Mouse (Mus musculus) Patski (cell line): Measurements from ENCODE around the gene Aes. TPM values are rescaled to one million over a fixed set of nuclear protein-coding genes. Genes with fewer than 3 reads are reported as not detected.

Experiments
- ATAC-seq: fragments of 100-300 bp; one replicate; pipeline ENCODE4 v1.8.0; 2021
- CTCF ChIA-PET: fragments of 350-600 bp; sonication (Branson Sonifier 250); formaldehyde crosslinking; loops from one replicate; lab custom pipeline; 2022; ENCODE audit warnings: inconsistent platforms; lab: Charles Lee
- POLR2A ChIA-PET: fragments of 350-600 bp; sonication (Branson Sonifier 250); formaldehyde crosslinking; loops from one replicate; lab custom pipeline; 2022; ENCODE audit warnings: antibody characterized with exemption, inconsistent platforms; lab: Charles Lee
- DNase-seq: peaks from one replicate; pipeline ENCODE4 v3.0.0-alpha.2; 2011; ENCODE audit warnings: low read depth, low spot score
- H3K27me3 ChIP-seq: fragments of 371-371 bp; one replicate; pipeline ENCODE4 v1.5.1; 2021
- CTCF ChIP-seq: fragments of 100-300 bp; IDR thresholded peaks from one replicate; pipeline ENCODE4 v1.5.1; 2021
- in situ Hi-C: fragments of 300-500 bp; cut with MboI; formaldehyde crosslinking; loops from 3 replicates; pipeline ENCODE4 v1.11.1; 2018; ENCODE audit warnings: low pct_unique_long_range_greater_than_20kb, mixed read lengths
- polyA plus RNA-seq: library from polyadenylated mRNA; unstranded; gene quantifications from one replicate; pipeline ENCODE4 v1.2.3, GENCODE M21; 2021

The Aes gene
- polyA plus RNA-seq, 1 experiment from 2014 or later, result 1,239 TPM

GRCm38 (mm10) chr10:81615486-81615885, 56.2 kb downstream of the Aes start:
- TF ChIP-seq CTCF, result no peak
- DNase-seq (no peak), ATAC-seq (no peak)
- ChIA-PET CTCF (no interaction called here), POLR2A (no interaction called here)
- in situ Hi-C loops, result no loop called here
- no peaks in the 10 kb centered on the region for H3K27me3 ChIP-seq

Other genes with a start within 250 kb of the Aes start
- gene Cactin, start 238.4 kb upstream of the Aes start, polyA plus RNA-seq, result 34.5 TPM
- not detected for gene Tbxa2r, start 230.8 kb upstream of the Aes start, polyA plus RNA-seq
- gene Gipc3, start 216.2 kb upstream of the Aes start, polyA plus RNA-seq, result 0.46 TPM
- 118 TPM for gene Hmg20b, start 209.0 kb upstream of the Aes start, polyA plus RNA-seq
- gene Mfsd12, start 202.0 kb upstream of the Aes start, polyA plus RNA-seq, result 23.9 TPM
- gene 4930404N11Rik, start 193.7 kb upstream of the Aes start, polyA plus RNA-seq, result 2.7 TPM
- gene Fzr1, start 181.0 kb upstream of the Aes start, polyA plus RNA-seq, result 62.1 TPM
- 83.4 TPM for gene Dohh, start 175.1 kb upstream of the Aes start, polyA plus RNA-seq
- 2.4 TPM for gene Gm48551, start 175.0 kb upstream of the Aes start, polyA plus RNA-seq
- gene Gm48552, start 170.5 kb upstream of the Aes start, polyA plus RNA-seq, result 0.76 TPM
- 0.18 TPM for gene Smim24, start 166.4 kb upstream of the Aes start, polyA plus RNA-seq
- gene Nfic, start 103.9 kb upstream of the Aes start, polyA plus RNA-seq, result 41.8 TPM
- gene Celf5, start 76.8 kb upstream of the Aes start, polyA plus RNA-seq, result 0.99 TPM
- gene Ncln, start 63.1 kb upstream of the Aes start, polyA plus RNA-seq, result 104 TPM
- gene S1pr4, start 59.4 kb upstream of the Aes start, polyA plus RNA-seq, result 0.03 TPM
- gene Gna15, start 35.3 kb upstream of the Aes start, polyA plus RNA-seq, result not detected
- 76.2 TPM for gene Gna11, start 14.3 kb upstream of the Aes start, polyA plus RNA-seq
- 46.4 TPM for gene Tle2, start 15.1 kb downstream of the Aes start, polyA plus RNA-seq
- 7.5 TPM for gene Tle6, start 41.6 kb downstream of the Aes start, polyA plus RNA-seq
- gene BC025920, start 46.8 kb downstream of the Aes start, polyA plus RNA-seq, result 1.1 TPM
- 21.7 TPM for gene Sirt6, start 68.3 kb downstream of the Aes start, polyA plus RNA-seq
- 21.5 TPM for gene Ankrd24, start 69.1 kb downstream of the Aes start, polyA plus RNA-seq
- gene Gm10778, start 89.6 kb downstream of the Aes start, polyA plus RNA-seq, result 2.5 TPM
- 4.6 TPM for gene Zfp433, start 145.3 kb downstream of the Aes start, polyA plus RNA-seq
- 0.95 TPM for gene Gm3055, start 211.7 kb downstream of the Aes start, polyA plus RNA-seq